Mouse (Mus musculus): ENCODE results near the gene Cyp2t4. TPM values are rescaled to one million over a fixed set of nuclear protein-coding genes. Genes with fewer than 3 reads are reported as not detected.

Gene Cyp2t4
- polyA plus RNA-seq, 1 experiment from 2014 or later: 0.16 TPM

- peak; percentile 34; the same call in 1 of the 2 replicates for ATAC-seq (ENCODE audit: low read depth)
- 52% methylated on average over 3 of the region's 3 CpGs for WGBS
- Histone ChIP-seq H3K27me3 (ENCODE audit: control insufficient read depth, insufficient read depth, low read length) (no peaks in the 10 kb centered on the region), H3K9ac (replicated peaks; ENCODE audit: low read depth, low read length) (no peak overlapping the region), H3K4me2 (ENCODE audit: low read depth, low read length) (no peak overlapping the region), H3K27ac (ENCODE audit: low read depth, low read length) (no peak overlapping the region), H3K36me3 (ENCODE audit: control insufficient read depth, insufficient read depth, low read length) (no peaks in the 10 kb centered on the region), H3K4me3 (ENCODE audit: low read depth, low read length) (no peak overlapping the region), H3K9me3 (ENCODE audit: control insufficient read depth, low read length) (no peaks in the 10 kb centered on the region), H3K4me1 (ENCODE audit: control insufficient read depth, insufficient read depth, low read length) (no peaks in the 10 kb centered on the region)
Measured at GRCm38 (mm10) chr7:27128162-27128561, 25.4 kb upstream of the Cyp2t4 start.

DNA sequence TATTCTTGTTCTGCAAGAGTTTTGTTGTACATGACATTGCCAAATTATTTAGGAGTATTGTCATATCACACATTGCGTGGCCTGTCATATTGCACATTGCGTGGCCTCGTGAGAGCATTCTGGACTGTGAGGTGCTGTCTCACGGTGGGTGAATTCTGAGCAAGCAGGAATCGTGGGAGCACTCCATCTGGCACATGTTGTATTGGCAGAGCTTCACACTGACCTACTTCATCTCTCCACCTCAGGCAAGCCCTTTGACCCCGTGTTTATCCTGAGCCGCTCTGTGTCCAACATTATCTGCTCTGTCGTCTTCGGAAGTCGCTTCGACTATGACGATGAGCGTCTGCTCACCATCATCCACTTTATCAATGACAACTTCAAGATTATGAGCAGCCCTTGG is 24.6 kb upstream of the Cyp2t4 start:
- no peak overlapping the region for H3K4me2 ChIP-seq (ENCODE audit: low read depth, low read length)
- H3K9ac ChIP-seq (replicated peaks; ENCODE audit: low read depth, low read length): no peak overlapping the region
- no peaks in the 10 kb centered on the region for H3K27me3 ChIP-seq (ENCODE audit: control insufficient read depth, insufficient read depth, low read length)
- H3K4me3 ChIP-seq (ENCODE audit: low read depth, low read length): no peak overlapping the region
- no peaks in the 10 kb centered on the region for H3K9me3 ChIP-seq (ENCODE audit: control insufficient read depth, low read length)
- H3K36me3 ChIP-seq (ENCODE audit: control insufficient read depth, insufficient read depth, low read length): no peaks in the 10 kb centered on the region
- no peak for ATAC-seq (ENCODE audit: low read depth)
- H3K27ac ChIP-seq (ENCODE audit: low read depth, low read length): no peak overlapping the region
- no peaks in the 10 kb centered on the region for H3K4me1 ChIP-seq (ENCODE audit: control insufficient read depth, insufficient read depth, low read length)
- WGBS: 94% methylated on average over 13 of the region's 13 CpGs

GRCm38 (mm10) chr7:27129811-27130210 is 23.7 kb upstream of the Cyp2t4 start:
- H3K4me1 ChIP-seq (ENCODE audit: control insufficient read depth, insufficient read depth, low read length): no peaks in the 10 kb centered on the region
- no peaks in the 10 kb centered on the region for H3K9me3 ChIP-seq (ENCODE audit: control insufficient read depth, low read length)
- no peak overlapping the region for H3K4me2 ChIP-seq (ENCODE audit: low read depth, low read length)
- WGBS: 87% methylated on average over 12 of the region's 12 CpGs
- no peak overlapping the region for H3K4me3 ChIP-seq (ENCODE audit: low read depth, low read length)
- no peak for ATAC-seq (ENCODE audit: low read depth)
- H3K27ac ChIP-seq (ENCODE audit: low read depth, low read length): no peak overlapping the region
- no peak overlapping the region for H3K9ac ChIP-seq (replicated peaks; ENCODE audit: low read depth, low read length)
- H3K27me3 ChIP-seq (ENCODE audit: control insufficient read depth, insufficient read depth, low read length): no peaks in the 10 kb centered on the region
- no peaks in the 10 kb centered on the region for H3K36me3 ChIP-seq (ENCODE audit: control insufficient read depth, insufficient read depth, low read length)

DNA sequence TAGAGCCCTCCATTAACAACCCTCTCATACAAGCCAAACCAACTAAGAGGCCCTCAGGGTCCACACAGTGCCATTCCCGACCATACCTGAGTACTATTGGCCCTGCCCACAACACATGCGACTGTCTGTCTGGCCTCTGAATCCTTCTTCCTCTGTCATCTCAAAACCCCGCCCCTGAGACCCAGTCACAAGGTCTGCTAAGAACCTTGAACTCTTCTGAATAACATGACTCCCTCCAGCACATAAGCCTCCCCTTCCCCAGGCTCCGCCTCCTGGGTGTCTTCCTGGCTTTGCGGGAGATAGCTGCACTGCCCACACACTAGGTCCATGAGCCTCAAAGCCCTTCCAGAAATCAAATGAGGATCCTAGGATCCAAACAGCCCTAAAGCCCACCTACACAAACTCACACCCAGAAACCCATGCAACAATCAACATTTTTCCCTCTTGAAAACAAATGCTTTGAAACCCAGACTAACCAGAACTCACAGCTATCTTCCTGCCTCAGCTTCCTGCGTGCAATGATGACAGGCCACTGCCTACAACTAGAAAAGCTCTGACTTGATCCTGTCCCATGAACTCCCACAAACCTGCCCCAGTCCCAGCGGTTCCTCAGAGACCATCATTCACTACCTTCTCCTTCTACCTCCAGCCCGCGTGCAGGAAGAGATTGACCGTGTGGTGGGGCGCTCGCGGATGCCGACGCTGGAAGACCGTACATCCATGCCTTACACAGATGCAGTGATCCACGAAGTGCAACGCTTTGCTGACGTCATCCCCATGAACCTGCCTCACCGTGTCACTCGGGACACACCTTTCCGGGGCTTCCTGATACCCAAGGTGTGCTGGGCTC is 22.8 kb upstream of the Cyp2t4 start:
- ATAC-seq (ENCODE audit: low read depth): no peak
- Histone ChIP-seq H3K9me3 (ENCODE audit: control insufficient read depth, low read length) (no peaks in the 10 kb centered on the region), H3K4me3 (ENCODE audit: low read depth, low read length) (no peak overlapping the region), H3K9ac (replicated peaks; ENCODE audit: low read depth, low read length) (no peak overlapping the region), H3K4me1 (ENCODE audit: control insufficient read depth, insufficient read depth, low read length) (no peaks in the 10 kb centered on the region), H3K36me3 (ENCODE audit: control insufficient read depth, insufficient read depth, low read length) (no peaks in the 10 kb centered on the region), H3K27me3 (ENCODE audit: control insufficient read depth, insufficient read depth, low read length) (no peaks in the 10 kb centered on the region), H3K27ac (ENCODE audit: low read depth, low read length) (no peak overlapping the region), H3K4me2 (ENCODE audit: low read depth, low read length) (no peak overlapping the region)
- WGBS: 91% methylated on average over 22 of the region's 22 CpGs

GRCm38 (mm10) chr7:27131387-27131786 is 22.1 kb upstream of the Cyp2t4 start:
- 71% methylated on average over 2 of the region's 2 CpGs for WGBS
- no peak overlapping the region for H3K9ac ChIP-seq (replicated peaks; ENCODE audit: low read depth, low read length)
- no peak for ATAC-seq (ENCODE audit: low read depth)
- H3K27ac ChIP-seq (ENCODE audit: low read depth, low read length): no peak overlapping the region
- H3K4me2 ChIP-seq (ENCODE audit: low read depth, low read length): no peak overlapping the region
- no peaks in the 10 kb centered on the region for H3K27me3 ChIP-seq (ENCODE audit: control insufficient read depth, insufficient read depth, low read length)
- no peak overlapping the region for H3K4me3 ChIP-seq (ENCODE audit: low read depth, low read length)
- no peaks in the 10 kb centered on the region for H3K4me1 ChIP-seq (ENCODE audit: control insufficient read depth, insufficient read depth, low read length)
- H3K36me3 ChIP-seq (ENCODE audit: control insufficient read depth, insufficient read depth, low read length): no peaks in the 10 kb centered on the region
- H3K9me3 ChIP-seq (ENCODE audit: control insufficient read depth, low read length): no peaks in the 10 kb centered on the region

- H3K27ac ChIP-seq (ENCODE audit: low read depth, low read length): no peak overlapping the region
- no peak for ATAC-seq (ENCODE audit: low read depth)
- no peak overlapping the region for H3K4me3 ChIP-seq (ENCODE audit: low read depth, low read length)
- H3K27me3 ChIP-seq (ENCODE audit: control insufficient read depth, insufficient read depth, low read length): no peaks in the 10 kb centered on the region
- 10% methylated on average over 10 of the region's 10 CpGs for WGBS
- no peak overlapping the region for H3K9ac ChIP-seq (replicated peaks; ENCODE audit: low read depth, low read length)
- no peak overlapping the region for H3K4me2 ChIP-seq (ENCODE audit: low read depth, low read length)
- H3K36me3 ChIP-seq (ENCODE audit: control insufficient read depth, insufficient read depth, low read length): no peaks in the 10 kb centered on the region
- H3K4me1 ChIP-seq (ENCODE audit: control insufficient read depth, insufficient read depth, low read length): no peaks in the 10 kb centered on the region
- H3K9me3 ChIP-seq (ENCODE audit: control insufficient read depth, low read length): no peaks in the 10 kb centered on the region
Measured at GRCm38 (mm10) chr7:27132588-27132987, 20.9 kb upstream of the Cyp2t4 start.

DNA sequence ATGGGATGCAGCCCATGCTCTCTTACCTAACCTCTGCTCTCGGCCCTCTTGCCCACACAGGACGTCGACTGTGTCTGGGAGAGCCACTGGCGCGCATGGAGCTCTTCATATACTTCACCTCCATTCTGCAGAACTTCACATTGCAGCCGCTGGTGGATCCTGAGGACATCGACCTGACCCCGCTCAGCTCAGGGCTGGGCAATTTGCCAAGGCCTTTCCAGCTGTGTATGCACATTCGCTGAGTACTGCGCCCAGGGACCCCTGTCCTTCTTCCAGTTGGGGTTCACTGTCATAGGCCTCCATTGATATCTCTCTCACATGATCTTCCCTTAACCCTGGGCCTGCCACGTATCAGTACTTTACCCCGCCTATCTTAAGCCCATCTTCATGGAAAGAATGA is 20.4 kb upstream of the Cyp2t4 start:
- H3K36me3 ChIP-seq (ENCODE audit: control insufficient read depth, insufficient read depth, low read length): no peaks in the 10 kb centered on the region
- H3K9me3 ChIP-seq (ENCODE audit: control insufficient read depth, low read length): no peaks in the 10 kb centered on the region
- no peak overlapping the region for H3K9ac ChIP-seq (replicated peaks; ENCODE audit: low read depth, low read length)
- no peak for ATAC-seq (ENCODE audit: low read depth)
- no peak overlapping the region for H3K4me2 ChIP-seq (ENCODE audit: low read depth, low read length)
- no peak overlapping the region for H3K4me3 ChIP-seq (ENCODE audit: low read depth, low read length)
- no peak overlapping the region for H3K27ac ChIP-seq (ENCODE audit: low read depth, low read length)
- no peaks in the 10 kb centered on the region for H3K27me3 ChIP-seq (ENCODE audit: control insufficient read depth, insufficient read depth, low read length)
- WGBS: 72% methylated on average over 12 of the region's 12 CpGs
- H3K4me1 ChIP-seq (ENCODE audit: control insufficient read depth, insufficient read depth, low read length): no peaks in the 10 kb centered on the region

- H3K4me3 ChIP-seq (ENCODE audit: low read depth, low read length): no peak overlapping the region
- ATAC-seq (ENCODE audit: low read depth): no peak
- H3K9me3 ChIP-seq (ENCODE audit: control insufficient read depth, low read length): no peaks in the 10 kb centered on the region
- H3K9ac ChIP-seq (replicated peaks; ENCODE audit: low read depth, low read length): no peak overlapping the region
- 88% methylated on average over 4 of the region's 4 CpGs for WGBS
- H3K27me3 ChIP-seq (ENCODE audit: control insufficient read depth, insufficient read depth, low read length): no peaks in the 10 kb centered on the region
- H3K27ac ChIP-seq (ENCODE audit: low read depth, low read length): no peak overlapping the region
- H3K4me1 ChIP-seq (ENCODE audit: control insufficient read depth, insufficient read depth, low read length): no peaks in the 10 kb centered on the region
- H3K36me3 ChIP-seq (ENCODE audit: control insufficient read depth, insufficient read depth, low read length): no peaks in the 10 kb centered on the region
- no peak overlapping the region for H3K4me2 ChIP-seq (ENCODE audit: low read depth, low read length)
Measured at GRCm38 (mm10) chr7:27133757-27134156, 19.8 kb upstream of the Cyp2t4 start.

- Histone ChIP-seq H3K9ac (replicated peaks; ENCODE audit: low read depth, low read length) (no peak overlapping the region), H3K4me1 (ENCODE audit: control insufficient read depth, insufficient read depth, low read length) (no peaks in the 10 kb centered on the region), H3K27me3 (ENCODE audit: control insufficient read depth, insufficient read depth, low read length) (no peaks in the 10 kb centered on the region), H3K36me3 (ENCODE audit: control insufficient read depth, insufficient read depth, low read length) (no peaks in the 10 kb centered on the region), H3K27ac (ENCODE audit: low read depth, low read length) (no peak overlapping the region), H3K4me2 (ENCODE audit: low read depth, low read length) (no peak overlapping the region), H3K9me3 (ENCODE audit: control insufficient read depth, low read length) (no peaks in the 10 kb centered on the region), H3K4me3 (ENCODE audit: low read depth, low read length) (no peak overlapping the region)
- WGBS: 65% methylated on average over 8 of the region's 8 CpGs
- no peak for ATAC-seq (ENCODE audit: low read depth)
Measured at GRCm38 (mm10) chr7:27136410-27136996, 17.0 kb upstream of the Cyp2t4 start.
